Mouse (Mus musculus) neural tube, embryonic 10.5 days (tissue): ENCODE data around the gene Il11ra1.
"Not testable (repeated sequence)": the region's sequence is repeated elsewhere in the genome, so short reads cannot be mapped to it uniquely, and the experiment has no call there.

Source experiments
- DNase-seq: peaks from one replicate; pipeline ENCODE4 v3.0.0-alpha.2; 2017; ENCODE audit warnings: low spot score; ENCODE audit errors: extremely low spot score

Gene Il11ra1

GRCm38 (mm10) chr4:41781748-41782485 lies 82.1 kb downstream of the Il11ra1 start:
- DNase-seq: not testable (repeated sequence)

GRCm38 (mm10) chr4:41782711-41783110 lies 82.9 kb downstream of the Il11ra1 start:
- DNase-seq: not testable (repeated sequence)

GRCm38 (mm10) chr4:41783197-41783596 lies 83.4 kb downstream of the Il11ra1 start:
- DNase-seq: not testable (repeated sequence)
